Mouse (Mus musculus): ENCODE results near the gene Bcl11b.

DNA sequence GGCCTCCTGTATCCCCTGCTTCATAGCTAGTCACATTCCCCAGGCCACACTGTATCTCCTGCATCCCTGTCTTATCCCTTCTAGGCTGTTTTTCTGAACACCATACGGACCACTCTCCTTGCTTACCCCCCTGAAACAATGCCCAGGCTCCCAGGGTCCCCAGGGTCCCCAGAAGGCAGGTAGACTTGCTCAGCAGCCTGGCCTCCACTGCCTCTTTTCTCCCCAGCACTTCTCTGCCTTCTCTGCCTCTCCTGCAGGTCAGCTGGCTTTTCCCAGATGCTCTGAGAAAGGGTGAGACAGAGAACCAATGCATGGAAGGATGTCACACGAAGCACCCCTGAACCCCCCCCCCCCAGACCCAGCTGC lies 2.7 kb downstream of the Bcl11b start:
- TF ChIP-seq CTCF (IDR thresholded peaks at IDR 0.05; ENCODE audit: extremely low read depth, insufficient read depth, low read length): no peak
- no peak for TF ChIP-seq POLR2A (IDR thresholded peaks at IDR 0.05; ENCODE audit: extremely low read depth, insufficient read depth, low read length)
